Mouse (Mus musculus): ENCODE measurements around the gene Slc35b2. TPM values are rescaled to one million over a fixed set of nuclear protein-coding genes. Genes with fewer than 3 reads are reported as not detected.

The Slc35b2 gene
- polyA plus RNA-seq, 1 experiment from 2014 or later: 91.5 TPM

- WGBS: 74% methylated on average over 7 of the region's 7 CpGs
- H3K9me3 ChIP-seq (ENCODE audit: control insufficient read depth, low read length): no peaks in the 10 kb centered on the region
- no peak for ATAC-seq
Measured at GRCm38 (mm10) chr17:45578843-45579242, 15.2 kb downstream of the Slc35b2 start.

GRCm38 (mm10) chr17:45579554-45579953 lies 15.9 kb downstream of the Slc35b2 start:
- no peak overlapping the region for H3K4me2 ChIP-seq (ENCODE audit: low read length)
- H3K36me3 ChIP-seq (ENCODE audit: control insufficient read depth, insufficient read depth): no peaks in the 10 kb centered on the region
- no peak overlapping the region for H3K27ac ChIP-seq (ENCODE audit: low read length)
- H3K4me3 ChIP-seq (replicated peaks; ENCODE audit: low read length): no peak overlapping the region
- H3K9me3 ChIP-seq (ENCODE audit: control insufficient read depth, low read length): no peaks in the 10 kb centered on the region
- WGBS: 89% methylated on average over 4 of the region's 4 CpGs
- no peak for ATAC-seq
- H3K9ac ChIP-seq (replicated peaks; ENCODE audit: low read depth, low read length): no peak overlapping the region
- H3K4me1 ChIP-seq (replicated peaks; ENCODE audit: control insufficient read depth, insufficient read depth, low read length): peaks cover 10% of the 10 kb centered on the region
- no peaks in the 10 kb centered on the region for H3K27me3 ChIP-seq (replicated peaks; ENCODE audit: control insufficient read depth, insufficient read depth, low read length)

More at GRCm38 (mm10) chr17:45578843-45579242, 15.2 kb downstream of the Slc35b2 start:
- H3K4me1 ChIP-seq (replicated peaks; ENCODE audit: control insufficient read depth, insufficient read depth, low read length): peaks cover 11% of the 10 kb centered on the region
- no peak overlapping the region for H3K4me3 ChIP-seq (replicated peaks; ENCODE audit: low read length)
- no peak overlapping the region for H3K9ac ChIP-seq (replicated peaks; ENCODE audit: low read depth, low read length)
- no peaks in the 10 kb centered on the region for H3K36me3 ChIP-seq (ENCODE audit: control insufficient read depth, insufficient read depth)
- H3K27ac ChIP-seq (ENCODE audit: low read length): no peak overlapping the region
- H3K4me2 ChIP-seq (ENCODE audit: low read length): no peak overlapping the region
- no peaks in the 10 kb centered on the region for H3K27me3 ChIP-seq (replicated peaks; ENCODE audit: control insufficient read depth, insufficient read depth, low read length)

GRCm38 (mm10) chr17:45580958-45581477 lies 17.3 kb downstream of the Slc35b2 start:
- H3K4me2 ChIP-seq (ENCODE audit: low read length): no peak overlapping the region
- H3K9ac ChIP-seq (replicated peaks; ENCODE audit: low read depth, low read length): no peak overlapping the region
- no peak overlapping the region for H3K27ac ChIP-seq (ENCODE audit: low read length)
- H3K27me3 ChIP-seq (replicated peaks; ENCODE audit: control insufficient read depth, insufficient read depth, low read length): no peaks in the 10 kb centered on the region
- no peaks in the 10 kb centered on the region for H3K9me3 ChIP-seq (ENCODE audit: control insufficient read depth, low read length)
- WGBS: 53% methylated on average over 12 of the region's 12 CpGs
- H3K36me3 ChIP-seq (ENCODE audit: control insufficient read depth, insufficient read depth): no peaks in the 10 kb centered on the region
- H3K4me1 ChIP-seq (replicated peaks; ENCODE audit: control insufficient read depth, insufficient read depth, low read length): peaks cover 7% of the 10 kb centered on the region
- no peak overlapping the region for H3K4me3 ChIP-seq (replicated peaks; ENCODE audit: low read length)
- no peak for ATAC-seq

- WGBS: 8% methylated on average over 2 of the region's 2 CpGs
- Histone ChIP-seq H3K4me3 (replicated peaks; ENCODE audit: low read length) (no peak overlapping the region), H3K27me3 (replicated peaks; ENCODE audit: control insufficient read depth, insufficient read depth, low read length) (no peaks in the 10 kb centered on the region), H3K36me3 (ENCODE audit: control insufficient read depth, insufficient read depth) (peaks cover 3% of the 10 kb centered on the region; the same call in 1 of the 2 replicates), H3K9me3 (ENCODE audit: control insufficient read depth, low read length) (no peaks in the 10 kb centered on the region), H3K9ac (replicated peaks; ENCODE audit: low read depth, low read length) (no peak overlapping the region), H3K4me1 (replicated peaks; ENCODE audit: control insufficient read depth, insufficient read depth, low read length) (peaks cover 7% of the 10 kb centered on the region), H3K27ac (ENCODE audit: low read length) (no peak overlapping the region), H3K4me2 (ENCODE audit: low read length) (no peak overlapping the region)
- ATAC-seq: no peak
Measured at GRCm38 (mm10) chr17:45581567-45581983, 17.9 kb downstream of the Slc35b2 start.

GRCm38 (mm10) chr17:45582188-45582587 lies 18.5 kb downstream of the Slc35b2 start:
- ATAC-seq: no peak
- 91% methylated on average over 6 of the region's 6 CpGs for WGBS
- Histone ChIP-seq H3K36me3 (ENCODE audit: control insufficient read depth, insufficient read depth) (peaks cover 7% of the 10 kb centered on the region; the same call in 1 of the 2 replicates), H3K9ac (replicated peaks; ENCODE audit: low read depth, low read length) (no peak overlapping the region), H3K27me3 (replicated peaks; ENCODE audit: control insufficient read depth, insufficient read depth, low read length) (no peaks in the 10 kb centered on the region), H3K9me3 (ENCODE audit: control insufficient read depth, low read length) (no peaks in the 10 kb centered on the region), H3K4me3 (replicated peaks; ENCODE audit: low read length) (no peak overlapping the region), H3K4me1 (replicated peaks; ENCODE audit: control insufficient read depth, insufficient read depth, low read length) (peaks cover 7% of the 10 kb centered on the region), H3K4me2 (ENCODE audit: low read length) (no peak overlapping the region), H3K27ac (ENCODE audit: low read length) (no peak overlapping the region)

- peaks cover 7% of the 10 kb centered on the region for H3K4me1 ChIP-seq (replicated peaks; ENCODE audit: control insufficient read depth, insufficient read depth, low read length)
- H3K9ac ChIP-seq (replicated peaks; ENCODE audit: low read depth, low read length): no peak overlapping the region
- H3K27me3 ChIP-seq (replicated peaks; ENCODE audit: control insufficient read depth, insufficient read depth, low read length): no peaks in the 10 kb centered on the region
- peaks cover 8% of the 10 kb centered on the region; the same call in 1 of the 2 replicates for H3K36me3 ChIP-seq (ENCODE audit: control insufficient read depth, insufficient read depth)
- WGBS: 71% methylated on average over 6 of the region's 6 CpGs
- H3K9me3 ChIP-seq (ENCODE audit: control insufficient read depth, low read length): no peaks in the 10 kb centered on the region
- H3K27ac ChIP-seq (ENCODE audit: low read length): no peak overlapping the region
- no peak overlapping the region for H3K4me2 ChIP-seq (ENCODE audit: low read length)
- no peak for ATAC-seq
- no peak overlapping the region for H3K4me3 ChIP-seq (replicated peaks; ENCODE audit: low read length)
Measured at GRCm38 (mm10) chr17:45582715-45583355, 19.2 kb downstream of the Slc35b2 start.

- Histone ChIP-seq H3K27me3 (replicated peaks; ENCODE audit: control insufficient read depth, insufficient read depth, low read length) (no peaks in the 10 kb centered on the region), H3K4me2 (ENCODE audit: low read length) (no peak overlapping the region), H3K9ac (replicated peaks; ENCODE audit: low read depth, low read length) (no peak overlapping the region; the same call in 1 of the 2 replicates), H3K4me1 (replicated peaks; ENCODE audit: control insufficient read depth, insufficient read depth, low read length) (peaks cover 7% of the 10 kb centered on the region), H3K4me3 (replicated peaks; ENCODE audit: low read length) (no peak overlapping the region), H3K36me3 (ENCODE audit: control insufficient read depth, insufficient read depth) (peaks cover 8% of the 10 kb centered on the region; the same call in 1 of the 2 replicates), H3K9me3 (ENCODE audit: control insufficient read depth, low read length) (no peaks in the 10 kb centered on the region), H3K27ac (ENCODE audit: low read length) (peak overlapping the region; percentile 57)
- ATAC-seq: peak; percentile 24
- 33% methylated on average over 12 of the region's 12 CpGs for WGBS
Measured at GRCm38 (mm10) chr17:45584096-45584896, 20.6 kb downstream of the Slc35b2 start.

- peak; percentile 53 for ATAC-seq
- Histone ChIP-seq H3K4me2 (ENCODE audit: low read length) (no peak overlapping the region), H3K27ac (ENCODE audit: low read length) (peak overlapping the region; percentile 57), H3K36me3 (ENCODE audit: control insufficient read depth, insufficient read depth) (peaks cover 8% of the 10 kb centered on the region; the same call in 1 of the 2 replicates), H3K9me3 (ENCODE audit: control insufficient read depth, low read length) (no peaks in the 10 kb centered on the region), H3K27me3 (replicated peaks; ENCODE audit: control insufficient read depth, insufficient read depth, low read length) (no peaks in the 10 kb centered on the region), H3K9ac (replicated peaks; ENCODE audit: low read depth, low read length) (no peak overlapping the region; the same call in 1 of the 2 replicates), H3K4me3 (replicated peaks; ENCODE audit: low read length) (no peak overlapping the region), H3K4me1 (replicated peaks; ENCODE audit: control insufficient read depth, insufficient read depth, low read length) (peaks cover 7% of the 10 kb centered on the region)
- WGBS: 26% methylated on average over 14 of the region's 14 CpGs
Measured at GRCm38 (mm10) chr17:45584939-45585678, 21.4 kb downstream of the Slc35b2 start.
